Mouse (Mus musculus) embryonic fibroblast, embryonic 13.5 days (primary cell): ENCODE measurements at regions not wholly inside any gene's neighbourhood (a gene's known extent, or its start where the extent isn't known, plus 50 kb on each side); places are given as distances from the start of the nearest gene placed in this dataset.

ENCODE experiments used
- CTCF ChIP-seq: IDR thresholded peaks from 2 replicates; pipeline ENCODE4 v1.5.1; 2011; ENCODE audit warnings: mild to moderate bottlenecking, control low read depth, low read length, moderate library complexity, borderline replicate concordance; ENCODE audit not compliant: insufficient read depth
- POLR2A ChIP-seq: IDR thresholded peaks from 2 replicates; pipeline ENCODE4 v1.6.1; 2011; ENCODE audit warnings: low read depth, mild to moderate bottlenecking, control low read depth, low read length, moderate library complexity

- TF ChIP-seq CTCF, result no peak
- no peak for TF ChIP-seq POLR2A
Measured at GRCm38 (mm10) chr7:74908311-74908962, 353.9 kb upstream of the Slco3a1 start.
